Mouse (Mus musculus): ENCODE data around the gene Ctnnbip1. TPM values are rescaled to one million over a fixed set of nuclear protein-coding genes. Genes with fewer than 3 reads are reported as not detected.
A peak's percentile ranks its signal among the peaks of the same experiment; 100 is the strongest.
"Not testable (repeated sequence)": the region's sequence is repeated elsewhere in the genome, so short reads cannot be mapped to it uniquely, and the experiment has no call there.

The Ctnnbip1 gene
- polyA plus RNA-seq, 1 experiment from 2014 or later = 41.2 TPM

DNA sequence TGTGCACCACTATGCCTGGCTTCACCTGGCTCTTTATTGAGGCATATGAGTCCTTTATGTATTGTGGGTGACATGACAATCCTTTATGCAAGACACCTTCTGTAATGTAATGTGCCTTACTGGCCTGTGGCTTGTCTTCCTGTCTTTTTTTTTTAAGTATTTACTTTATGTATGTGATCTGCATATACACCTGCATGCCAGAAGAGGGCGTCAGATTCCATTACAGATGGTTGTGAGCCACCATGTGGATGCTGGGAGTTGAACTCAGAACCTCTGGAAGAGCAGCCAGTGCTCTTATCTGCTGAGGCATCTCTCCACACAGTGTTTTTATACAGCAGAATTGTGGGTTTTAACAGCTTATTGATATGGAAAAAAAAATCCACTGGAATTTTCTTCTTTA, 85.8 kb downstream of the Ctnnbip1 start:
- 59% methylated on average over 1 of the region's 1 CpGs for WGBS
- no peak overlapping the region for H3K4me3 ChIP-seq (ENCODE audit: low read length)
- no peaks in the 10 kb centered on the region for H3K36me3 ChIP-seq (ENCODE audit: control insufficient read depth, insufficient read depth, low read length)
- H3K9ac ChIP-seq (ENCODE audit: low read depth, low read length) = no peak overlapping the region
- H3K27ac ChIP-seq (ENCODE audit: low read length) = no peak overlapping the region
- H3K4me2 ChIP-seq (ENCODE audit: low read depth, low read length) = no peak overlapping the region
- peaks cover 20% of the 10 kb centered on the region for H3K4me1 ChIP-seq (ENCODE audit: control insufficient read depth, insufficient read depth, low read length)
- no peaks in the 10 kb centered on the region for H3K27me3 ChIP-seq (replicated peaks; ENCODE audit: control insufficient read depth, insufficient read depth, low read length)
- ATAC-seq = no peak
- no peaks in the 10 kb centered on the region for H3K9me3 ChIP-seq (ENCODE audit: control insufficient read depth, low read length)

DNA sequence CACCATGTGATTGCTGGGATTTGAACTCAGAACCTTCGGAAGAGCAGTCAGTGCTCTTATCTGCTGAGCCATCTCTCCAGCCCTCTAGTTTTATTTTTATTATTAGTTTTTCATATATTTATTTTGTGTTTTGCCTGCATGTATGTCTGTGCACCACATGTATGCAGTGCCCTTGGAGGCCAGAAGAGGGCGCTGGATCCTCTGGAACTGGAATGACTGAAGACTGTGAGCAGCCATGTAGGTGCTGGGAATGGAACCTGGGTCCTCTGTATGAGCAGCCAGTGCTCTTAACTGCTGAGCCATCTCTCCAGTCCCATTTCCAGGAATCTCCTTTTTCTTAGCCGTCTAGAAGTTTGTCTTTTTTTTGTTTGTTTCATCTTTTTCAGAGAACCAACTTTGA, 86.5 kb downstream of the Ctnnbip1 start:
- H3K27me3 ChIP-seq (replicated peaks; ENCODE audit: control insufficient read depth, insufficient read depth, low read length) = no peaks in the 10 kb centered on the region
- 82% methylated on average over 3 of the region's 3 CpGs for WGBS
- no peak overlapping the region for H3K4me2 ChIP-seq (ENCODE audit: low read depth, low read length)
- no peak overlapping the region for H3K9ac ChIP-seq (ENCODE audit: low read depth, low read length)
- H3K4me1 ChIP-seq (ENCODE audit: control insufficient read depth, insufficient read depth, low read length) = peaks cover 20% of the 10 kb centered on the region
- ATAC-seq = no peak
- H3K4me3 ChIP-seq (ENCODE audit: low read length) = no peak overlapping the region
- no peaks in the 10 kb centered on the region for H3K9me3 ChIP-seq (ENCODE audit: control insufficient read depth, low read length)
- no peaks in the 10 kb centered on the region for H3K36me3 ChIP-seq (ENCODE audit: control insufficient read depth, insufficient read depth, low read length)
- H3K27ac ChIP-seq (ENCODE audit: low read length) = no peak overlapping the region

DNA sequence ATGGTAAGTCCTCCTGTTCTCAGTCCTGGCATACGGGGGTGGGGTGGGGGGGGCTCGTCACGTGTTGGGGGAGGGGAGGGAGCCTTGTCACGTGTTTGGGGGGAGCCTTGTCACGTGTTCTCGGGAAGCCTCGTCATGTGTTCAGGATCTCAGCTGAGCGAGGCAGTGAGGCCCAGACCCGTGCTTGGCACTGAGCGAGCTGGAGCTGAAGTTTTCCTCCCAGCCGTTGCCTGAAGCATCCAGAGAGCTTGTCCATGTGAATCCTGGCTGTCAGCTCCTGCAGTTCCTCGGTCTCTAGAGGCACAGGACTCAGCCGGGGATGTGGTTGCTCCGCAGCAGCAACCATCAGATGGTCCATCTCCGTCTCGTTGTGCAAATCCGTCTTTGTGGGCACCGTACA, 88.0 kb downstream of the Ctnnbip1 start:
- no peaks in the 10 kb centered on the region for H3K36me3 ChIP-seq (ENCODE audit: control insufficient read depth, insufficient read depth, low read length)
- no peak for ATAC-seq
- H3K27me3 ChIP-seq (replicated peaks; ENCODE audit: control insufficient read depth, insufficient read depth, low read length) = no peaks in the 10 kb centered on the region
- no peaks in the 10 kb centered on the region for H3K9me3 ChIP-seq (ENCODE audit: control insufficient read depth, low read length)
- H3K4me1 ChIP-seq (ENCODE audit: control insufficient read depth, insufficient read depth, low read length) = peaks cover 20% of the 10 kb centered on the region
- no peak overlapping the region for H3K9ac ChIP-seq (ENCODE audit: low read depth, low read length)
- 76% methylated on average over 18 of the region's 18 CpGs for WGBS
- H3K27ac ChIP-seq (ENCODE audit: low read length) = no peak overlapping the region
- no peak overlapping the region for H3K4me3 ChIP-seq (ENCODE audit: low read length)
- no peak overlapping the region for H3K4me2 ChIP-seq (ENCODE audit: low read depth, low read length)

GRCm38 (mm10) chr4:149606766-149607358, 88.8 kb downstream of the Ctnnbip1 start:
- Histone ChIP-seq H3K9ac (ENCODE audit: low read depth, low read length) (no peak overlapping the region), H3K4me3 (ENCODE audit: low read length) (no peak overlapping the region), H3K9me3 (ENCODE audit: control insufficient read depth, low read length) (no peaks in the 10 kb centered on the region), H3K4me1 (ENCODE audit: control insufficient read depth, insufficient read depth, low read length) (peaks cover 13% of the 10 kb centered on the region), H3K27me3 (replicated peaks; ENCODE audit: control insufficient read depth, insufficient read depth, low read length) (no peaks in the 10 kb centered on the region), H3K36me3 (ENCODE audit: control insufficient read depth, insufficient read depth, low read length) (no peaks in the 10 kb centered on the region), H3K4me2 (ENCODE audit: low read depth, low read length) (no peak overlapping the region), H3K27ac (ENCODE audit: low read length) (peak overlapping the region; percentile 20; the same call in 1 of the 2 replicates)
- 59% methylated on average over 15 of the region's 15 CpGs for WGBS
- ATAC-seq = peak; percentile 69

DNA sequence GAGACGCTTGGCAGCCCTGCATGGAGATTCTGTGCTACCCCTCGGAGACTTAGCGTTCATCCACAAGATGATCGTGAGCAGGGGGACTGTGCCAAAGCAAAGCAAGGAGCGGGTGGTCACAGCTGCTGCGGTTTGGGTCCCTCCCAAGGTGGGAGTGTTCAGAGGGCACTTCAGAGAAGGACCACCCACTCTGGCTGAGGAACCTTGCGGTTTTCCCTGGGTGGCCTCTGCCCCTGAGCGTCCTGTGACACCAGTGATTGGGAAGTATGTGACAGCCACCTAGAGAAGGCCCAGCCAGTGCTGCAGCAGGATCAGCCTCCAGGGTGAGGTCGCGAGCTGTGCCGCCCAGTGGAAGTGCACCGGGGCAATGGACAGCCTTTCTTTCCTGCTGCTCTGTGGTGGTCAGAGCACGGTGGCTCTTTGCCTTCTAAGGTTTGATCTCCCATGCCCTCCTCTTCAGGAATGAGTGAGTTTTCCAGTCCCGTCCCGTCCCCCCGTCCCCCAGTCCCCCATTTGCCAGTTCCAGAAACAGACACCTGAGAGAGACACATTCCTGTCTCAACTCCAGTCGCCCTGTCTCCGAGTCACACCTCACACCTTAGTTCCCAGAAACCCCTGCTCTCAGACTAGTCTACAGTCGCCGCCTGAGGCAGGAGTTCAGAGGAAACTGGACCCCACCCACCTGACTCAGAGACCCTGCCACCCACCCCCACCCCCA, 89.7 kb downstream of the Ctnnbip1 start:
- WGBS = 52% methylated on average over 20 of the region's 20 CpGs
- no peak overlapping the region for H3K4me2 ChIP-seq (ENCODE audit: low read depth, low read length)
- H3K9me3 ChIP-seq (ENCODE audit: control insufficient read depth, low read length) = no peaks in the 10 kb centered on the region
- no peaks in the 10 kb centered on the region for H3K36me3 ChIP-seq (ENCODE audit: control insufficient read depth, insufficient read depth, low read length)
- H3K4me3 ChIP-seq (ENCODE audit: low read length) = no peak overlapping the region
- H3K9ac ChIP-seq (ENCODE audit: low read depth, low read length) = no peak overlapping the region
- H3K27ac ChIP-seq (ENCODE audit: low read length) = peak overlapping the region; percentile 20; the same call in 1 of the 2 replicates
- peak; percentile 57 for ATAC-seq
- H3K27me3 ChIP-seq (replicated peaks; ENCODE audit: control insufficient read depth, insufficient read depth, low read length) = no peaks in the 10 kb centered on the region
- H3K4me1 ChIP-seq (ENCODE audit: control insufficient read depth, insufficient read depth, low read length) = peaks cover 8% of the 10 kb centered on the region

- ATAC-seq = no peak
- Histone ChIP-seq H3K36me3 (ENCODE audit: control insufficient read depth, insufficient read depth, low read length) (no peaks in the 10 kb centered on the region), H3K4me3 (ENCODE audit: low read length) (no peak overlapping the region), H3K27ac (ENCODE audit: low read length) (no peak overlapping the region), H3K4me1 (ENCODE audit: control insufficient read depth, insufficient read depth, low read length) (peaks cover 8% of the 10 kb centered on the region), H3K27me3 (replicated peaks; ENCODE audit: control insufficient read depth, insufficient read depth, low read length) (no peaks in the 10 kb centered on the region), H3K4me2 (ENCODE audit: low read depth, low read length) (no peak overlapping the region), H3K9me3 (ENCODE audit: control insufficient read depth, low read length) (no peaks in the 10 kb centered on the region), H3K9ac (ENCODE audit: low read depth, low read length) (no peak overlapping the region)
- WGBS = 78% methylated on average over 6 of the region's 6 CpGs
These were observed 90.2 kb downstream of the Ctnnbip1 start for GRCm38 (mm10) chr4:149608309-149608638.

GRCm38 (mm10) chr4:149609256-149610025, 91.4 kb downstream of the Ctnnbip1 start:
- Histone ChIP-seq H3K27me3 (replicated peaks; ENCODE audit: control insufficient read depth, insufficient read depth, low read length) (no peaks in the 10 kb centered on the region), H3K4me1 (ENCODE audit: control insufficient read depth, insufficient read depth, low read length) (peaks cover 8% of the 10 kb centered on the region), H3K36me3 (ENCODE audit: control insufficient read depth, insufficient read depth, low read length) (no peaks in the 10 kb centered on the region; the same call in 1 of the 2 replicates), H3K9me3 (ENCODE audit: control insufficient read depth, low read length) (no peaks in the 10 kb centered on the region), H3K4me3 (ENCODE audit: low read length) (no peak overlapping the region), H3K9ac (ENCODE audit: low read depth, low read length) (no peak overlapping the region), H3K4me2 (ENCODE audit: low read depth, low read length) (no peak overlapping the region), H3K27ac (ENCODE audit: low read length) (no peak overlapping the region)
- 75% methylated on average over 8 of the region's 8 CpGs for WGBS
- no peak for ATAC-seq

DNA sequence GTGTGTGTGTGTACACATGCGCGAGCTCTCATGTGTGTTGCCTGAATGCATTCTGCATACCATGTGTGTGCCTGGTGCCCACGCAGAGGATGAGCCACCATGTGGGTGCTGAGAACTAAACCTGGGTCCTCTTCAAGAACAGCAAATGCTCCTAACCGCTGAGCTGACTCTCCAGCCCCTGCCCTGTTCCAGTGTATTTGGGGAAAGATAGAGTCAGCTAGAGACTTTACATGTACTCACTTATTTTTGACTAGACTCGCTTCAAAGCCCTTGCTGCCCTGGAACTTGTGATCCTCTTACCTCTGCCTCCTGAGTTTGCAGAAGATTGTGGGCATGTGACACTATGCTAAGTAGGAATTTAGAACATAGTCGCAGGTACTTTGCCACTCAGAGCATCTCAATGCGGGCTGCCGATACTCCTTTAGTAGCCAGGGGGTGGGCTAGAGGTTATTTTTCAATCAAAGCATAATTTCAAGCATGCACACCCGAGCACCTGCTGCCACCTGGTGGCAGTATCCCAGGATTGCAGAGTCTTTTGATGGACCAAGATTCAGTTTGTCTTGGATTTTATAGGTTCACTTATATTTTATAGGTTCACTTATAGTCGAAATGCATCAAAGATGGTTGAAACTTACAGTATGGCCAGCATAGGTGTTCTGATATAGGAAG, 93.5 kb downstream of the Ctnnbip1 start:
- Histone ChIP-seq H3K9ac (ENCODE audit: low read depth, low read length) (no peak overlapping the region), H3K27ac (ENCODE audit: low read length) (no peak overlapping the region), H3K4me1 (ENCODE audit: control insufficient read depth, insufficient read depth, low read length) (peaks cover 8% of the 10 kb centered on the region), H3K36me3 (ENCODE audit: control insufficient read depth, insufficient read depth, low read length) (peaks cover 5% of the 10 kb centered on the region), H3K4me3 (ENCODE audit: low read length) (no peak overlapping the region), H3K27me3 (replicated peaks; ENCODE audit: control insufficient read depth, insufficient read depth, low read length) (no peaks in the 10 kb centered on the region), H3K9me3 (ENCODE audit: control insufficient read depth, low read length) (no peaks in the 10 kb centered on the region), H3K4me2 (ENCODE audit: low read depth, low read length) (no peak overlapping the region)
- WGBS = 49% methylated on average over 10 of the region's 10 CpGs
- no peak for ATAC-seq

DNA sequence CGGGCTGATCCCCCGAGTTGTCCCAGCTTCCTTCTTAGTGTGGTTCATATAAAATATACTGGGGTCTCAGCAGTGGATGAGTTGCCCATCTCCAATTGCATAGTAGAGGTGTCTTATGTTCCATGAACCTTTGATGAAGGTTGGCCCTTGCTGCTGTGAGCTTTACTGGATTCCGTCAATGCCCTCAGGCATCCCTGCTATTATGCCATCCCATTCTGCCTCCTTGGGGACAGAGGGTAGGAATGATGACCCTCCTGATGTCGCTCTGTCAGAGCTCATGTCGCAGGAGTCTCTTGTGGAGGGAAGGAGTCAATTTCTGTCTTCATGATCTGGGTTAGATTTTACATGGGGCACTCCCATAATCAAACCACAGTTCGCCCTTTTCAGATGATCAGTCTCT, 95.5 kb downstream of the Ctnnbip1 start:
- whole genome bisulfite sequencing = 78% methylated on average over 6 of the region's 6 CpGs
- H3K27me3 ChIP-seq (replicated peaks; ENCODE audit: control insufficient read depth, insufficient read depth, low read length); H3K9me3 ChIP-seq (ENCODE audit: control insufficient read depth, low read length); H3K36me3 ChIP-seq (ENCODE audit: control insufficient read depth, insufficient read depth, low read length); H3K4me1 ChIP-seq (ENCODE audit: control insufficient read depth, insufficient read depth, low read length); H3K27ac ChIP-seq (ENCODE audit: low read length); H3K4me3 ChIP-seq (ENCODE audit: low read length); ATAC-seq; H3K4me2 ChIP-seq (ENCODE audit: low read depth, low read length); H3K9ac ChIP-seq (ENCODE audit: low read depth, low read length): not testable (repeated sequence)

Measured in intestine, embryonic 16.5 days (tissue).